Mouse (Mus musculus): ENCODE results near the gene Cstf1.

Cstf1 gene

DNA sequence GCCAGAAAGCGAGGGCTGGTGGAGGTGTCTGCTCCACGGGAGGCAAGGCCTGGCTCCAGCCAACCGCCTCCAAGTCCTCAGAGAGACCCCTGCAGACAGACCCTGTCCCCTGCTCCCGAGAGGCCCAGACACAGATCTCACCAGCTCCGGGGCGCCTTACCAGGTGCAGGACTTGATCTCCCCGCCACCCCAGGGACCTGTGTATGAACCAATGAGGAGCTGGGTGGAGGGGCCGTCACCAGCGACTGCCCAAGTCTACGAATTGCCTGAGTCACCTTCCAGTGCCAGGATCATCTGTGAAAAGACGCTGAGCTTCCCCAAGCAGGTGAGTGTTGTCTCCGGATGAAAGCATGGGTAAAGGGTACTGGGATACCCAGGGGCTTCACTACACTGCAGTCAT, 45.7 kb downstream of the Cstf1 start:
- DNase-seq (ENCODE audit: low read depth): no peak

DNA sequence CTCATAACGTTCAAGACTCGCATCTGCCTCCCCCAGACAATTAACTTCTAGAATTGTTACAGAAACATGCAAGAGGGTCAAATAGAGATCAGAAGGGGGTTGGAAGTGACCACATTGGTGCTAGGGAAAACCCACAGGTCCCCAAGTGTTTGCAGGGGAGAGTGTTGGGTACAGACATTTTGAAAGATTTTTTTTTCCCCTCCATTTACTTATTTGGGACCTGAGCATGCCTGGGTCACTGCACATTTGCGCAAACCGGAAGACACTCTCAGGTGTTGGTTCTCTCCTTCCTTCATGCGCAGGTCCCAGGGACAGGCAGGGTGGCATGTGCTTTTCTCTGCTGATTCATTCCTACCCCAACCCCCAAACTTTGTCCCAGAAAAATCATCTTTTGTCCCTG, 46.4 kb downstream of the Cstf1 start:
- no peak for DNase-seq (ENCODE audit: low read depth)

DNA sequence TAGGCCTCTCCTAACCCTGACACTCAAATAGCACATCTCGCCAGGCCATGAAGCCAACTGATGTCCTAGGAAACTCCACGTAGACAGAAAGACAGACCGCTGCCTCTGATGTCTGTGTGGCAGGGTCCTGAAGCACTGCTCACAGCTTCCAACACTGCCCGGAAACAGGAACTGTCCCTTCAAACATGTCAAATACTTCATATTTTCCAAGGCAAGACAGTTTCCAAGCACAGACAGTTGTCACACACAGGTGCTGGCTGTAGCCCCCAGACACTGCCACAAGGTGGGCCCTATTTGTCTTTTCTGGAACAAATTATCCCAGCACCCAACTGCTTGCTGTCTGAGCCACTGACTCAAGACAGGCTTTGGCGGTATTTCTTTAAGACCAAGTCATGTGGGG, 47.7 kb downstream of the Cstf1 start:
- no peak for DNase-seq (ENCODE audit: low read depth)

DNA sequence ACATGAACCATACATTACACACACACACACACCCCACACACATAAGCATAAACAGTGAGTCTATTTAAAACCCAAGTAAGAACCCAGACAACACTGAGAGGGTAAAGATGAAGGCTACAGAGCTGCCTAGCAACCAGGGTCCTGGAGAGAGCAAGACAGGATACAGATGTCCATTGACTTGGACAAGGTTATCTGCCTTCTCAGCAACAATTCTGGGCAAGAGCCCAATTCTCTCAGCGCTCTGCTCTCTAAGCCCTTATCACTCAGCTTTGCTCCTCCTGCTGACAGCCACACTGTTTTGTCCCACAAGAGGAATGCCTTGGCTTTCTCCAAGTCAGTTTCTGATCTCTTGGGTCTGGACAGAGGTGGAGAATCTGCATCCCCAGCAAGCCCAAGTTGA, 60.1 kb downstream of the Cstf1 start:
- DNase-seq (ENCODE audit: low read depth): peak; percentile 6
